Mouse (Mus musculus): ENCODE data around the gene 1700028J19Rik.
A peak's percentile ranks its signal among the peaks of the same experiment; 100 is the strongest.
"Not testable (repeated sequence)": the region's sequence is repeated elsewhere in the genome, so short reads cannot be mapped to it uniquely, and the experiment has no call there.

1700028J19Rik gene

GRCm38 (mm10) chr7:44250732-44251275, 4.3 kb upstream of the 1700028J19Rik start:
- not testable (repeated sequence) for DNase-seq (ENCODE audit: low spot score in 2 of 2)

GRCm38 (mm10) chr7:44249248-44249647, 2.8 kb upstream of the 1700028J19Rik start:
- no peak for DNase-seq (ENCODE audit: low spot score in 2 of 2)

- DNase-seq (ENCODE audit: low spot score in 2 of 2) = no peak
Observed at GRCm38 (mm10) chr7:44247971-44248370, 1.5 kb upstream of the 1700028J19Rik start.

GRCm38 (mm10) chr7:44246984-44247470, 532 bp upstream of the 1700028J19Rik start:
- peak; percentile 71 to 76 for DNase-seq (ENCODE audit: low spot score in 2 of 2)

- DNase-seq (ENCODE audit: low spot score in 2 of 2) = no peak
Observed at GRCm38 (mm10) chr7:44244080-44244479, 2.4 kb downstream of the 1700028J19Rik start.

- DNase-seq (ENCODE audit: low spot score in 2 of 2) = no peak
Observed at GRCm38 (mm10) chr7:44241163-44241562, 5.3 kb downstream of the 1700028J19Rik start.

GRCm38 (mm10) chr7:44240712-44241111, 5.8 kb downstream of the 1700028J19Rik start:
- DNase-seq (ENCODE audit: low spot score in 2 of 2) = no peak

- no peak for DNase-seq (ENCODE audit: low spot score in 2 of 2)
Observed at GRCm38 (mm10) chr7:44239913-44240312, 6.6 kb downstream of the 1700028J19Rik start.

- DNase-seq (ENCODE audit: low spot score in 2 of 2) = no peak
Observed at GRCm38 (mm10) chr7:44235909-44236308, 10.6 kb downstream of the 1700028J19Rik start, which contains the start of gene Gm36864. Gene Gm36864 (plus strand): TSS chr7:44236177.

- DNase-seq (ENCODE audit: low spot score in 2 of 2) = no peak
Observed at GRCm38 (mm10) chr7:44225076-44225475, 21.4 kb downstream of the 1700028J19Rik start, which contains the start of gene Klk1. Gene Klk1 (plus strand): TSS chr7:44225360.

GRCm38 (mm10) chr7:44222335-44222734, 24.2 kb downstream of the 1700028J19Rik start:
- DNase-seq (ENCODE audit: low spot score in 2 of 2) = not testable (repeated sequence)

GRCm38 (mm10) chr7:44221601-44222000, 24.9 kb downstream of the 1700028J19Rik start:
- not testable (repeated sequence) for DNase-seq (ENCODE audit: low spot score in 2 of 2)

- no peak for DNase-seq (ENCODE audit: low spot score in 2 of 2)
Observed at GRCm38 (mm10) chr7:44215645-44216044, 30.9 kb downstream of the 1700028J19Rik start, which contains the start of gene Klk1b5. Gene Klk1b5 (plus strand): TSS chr7:44215945.

GRCm38 (mm10) chr7:44208307-44208706, 38.2 kb downstream of the 1700028J19Rik start:
- DNase-seq (ENCODE audit: low spot score in 2 of 2) = no peak

GRCm38 (mm10) chr7:44207135-44207534, 39.4 kb downstream of the 1700028J19Rik start, which contains the start of gene Klk1b4:
Gene Klk1b4 (plus strand): TSS chr7:44207435.
- not testable (repeated sequence) for DNase-seq (ENCODE audit: low spot score in 2 of 2)

- DNase-seq (ENCODE audit: low spot score in 2 of 2) = no peak
Observed at GRCm38 (mm10) chr7:44197891-44198290, 48.6 kb downstream of the 1700028J19Rik start, which contains the start of gene Klk1b3. Gene Klk1b3 (plus strand): TSS chr7:44198191.

GRCm38 (mm10) chr7:44193466-44193865, 53.0 kb downstream of the 1700028J19Rik start:
- DNase-seq (ENCODE audit: low spot score in 2 of 2) = not testable (repeated sequence)

GRCm38 (mm10) chr7:44187936-44188335, 58.6 kb downstream of the 1700028J19Rik start, which contains the start of gene Klk1b24:
Gene Klk1b24 (plus strand): TSS chr7:44188236.
- not testable (repeated sequence) for DNase-seq (ENCODE audit: low spot score in 2 of 2)

- not testable (repeated sequence) for DNase-seq (ENCODE audit: low spot score in 2 of 2)
Observed at GRCm38 (mm10) chr7:44186516-44186915, 60.0 kb downstream of the 1700028J19Rik start.
